8 mouse cellular contexts compared by ENCODE assay signal in genomic region chr12:54656396-54657171, GRCm38 (mm10). TPM values are rescaled to one million over a fixed set of nuclear protein-coding genes. Genes with fewer than 3 reads are reported as not detected.
DNase-seq lines count a peak whose midpoint lies in the region; ATAC-seq lines count a peak whose summit lies in the region.

Gene Sptssa, minus strand, starts transcription at chr12:54656573.

- peaks cover 42% of the 10 kb centered on the region for H3K4me1 ChIP-seq in megakaryocyte, embryonic 14.5 days

- peaks cover 4% of the 10 kb centered on the region for H3K36me3 ChIP-seq in megakaryocyte, embryonic 14.5 days (replicated peaks; ENCODE audit: low read length)

- no peaks in the 10 kb centered on the region for H3K9me3 ChIP-seq in megakaryocyte, embryonic 14.5 days

- DNase-seq in ZHBTc4 (ENCODE audit: low read depth, low spot score): peak; percentile 99
- DNase-seq in gastrocnemius, adult 8-10 months (ENCODE audit: low spot score in 2 of 2): peak; percentile 88 to 94
- peak; percentile 73 for DNase-seq in hindlimb bud, embryonic 11.5 days (ENCODE audit: extremely low spot score, low read depth, low spot score)
- DNase-seq in left cerebral cortex, adult 8-10 months (ENCODE audit: low spot score in 2 of 2): peak; percentile 81 to 94
- DNase-seq in right cerebral cortex, postnatal 10 days (ENCODE audit: low spot score in 2 of 2): peak; percentile 97 to 98
- DNase-seq in urinary bladder, postnatal 25 days (ENCODE audit: low spot score): peak; percentile 91

- peak; percentile 84 for ATAC-seq in common myeloid progenitor, adult 5-6 weeks (replicated peaks; ENCODE audit: low read depth, poor library complexity, severe bottlenecking)

- H3K4me3 ChIP-seq in megakaryocyte, embryonic 14.5 days (replicated peaks): peak within 1 kb of the TSS; percentile 99

- no peaks in the 10 kb centered on the region for H3K27me3 ChIP-seq in megakaryocyte, embryonic 14.5 days (replicated peaks)

RNA-seq across cellular contexts. Expression of gene Sptssa, which starts in this region (rescaled TPM):
- 150 and 163 TPM in 2 replicates for total RNA-seq in common myeloid progenitor, adult 5-6 weeks (2017)
- total RNA-seq in gastrocnemius, adult 8-10 months (2022): 10 to 100 TPM; 16.3 to 23.9 (median 19.2) TPM
- 10 to 100 TPM; 25.7 to 28.2 (median 27.2) TPM for total RNA-seq in left cerebral cortex, adult 8-10 months (2022)
- polyA plus RNA-seq in megakaryocyte, embryonic 14.5 days (2012; ENCODE audit: insufficient read depth, low replicate concordance): 2.2 and 8.8 TPM in 2 replicates

Comparison
In these comparisons a context has a peak if more than half of its experiments do, and no peak if none do; other contexts are left out.
1. Peak in every context shown above with its lines: DNase-seq, ATAC-seq and H3K4me3 ChIP-seq.